ENCODE assay signal across 19 mouse cellular contexts in genomic region chr12:25054963-25055362, GRCm38 (mm10). TPM values are rescaled to one million over a fixed set of nuclear protein-coding genes. Genes with fewer than 3 reads are reported as not detected.
DNase-seq lines count a peak whose midpoint lies in the region; ATAC-seq and TF ChIP-seq lines count a peak whose summit lies in the region.
"Had no signal": no experiment of that assay in that cellular context is flagged by ENCODE, and none has a peak within 500 bp of the region (broad histone marks: within the 10 kb centered on the region; RNA-seq: fewer than 3 reads in every experiment).

No protein-coding gene starts in this region.

- no peak for TF ChIP-seq EP300 in CH12.LX (IDR thresholded peaks at IDR 0.05; ENCODE audit: low read length)

- no peaks in the 10 kb centered on the region for H3K9me3 ChIP-seq in CH12.LX (replicated peaks; ENCODE audit: low read length)
- H3K9me3 ChIP-seq: heart, embryonic 15.5 days; neural tube, embryonic 12.5 days had no signal

- WGBS in thymus, adult 2 months = 17% methylated on average over 4 of the region's 4 CpGs

- H3K27me3 ChIP-seq in CH12.LX (replicated peaks) = no peaks in the 10 kb centered on the region
- no peaks in the 10 kb centered on the region for H3K27me3 ChIP-seq in thymus, adult 2 months (ENCODE audit: control insufficient read depth, insufficient read depth, low read length)
- H3K27me3 ChIP-seq: heart, embryonic 15.5 days; neural tube, embryonic 12.5 days; Patski had no signal

- ATAC-seq in granulocyte monocyte progenitor cell, adult 5-6 weeks (replicated peaks; ENCODE audit: poor library complexity, severe bottlenecking) = peak; percentile 32; the same call in 1 of the 2 replicates
- ATAC-seq in frontal cortex, adult (ENCODE audit: low TSS enrichment) = no peak
- ATAC-seq: CD4-positive, CD25-positive, alpha-beta regulatory T cell, adult 4 months; Patski had no signal

- no peak overlapping the region for H3K4me3 ChIP-seq in CH12.LX (replicated peaks in 1 of 3; ENCODE audit: low read depth in 2 of 3, low read length in 2 of 3, poor library complexity in 1 of 3)
- H3K4me3 ChIP-seq in thymus, adult 2 months (ENCODE audit: control insufficient read depth, insufficient read depth, low read length) = no peak overlapping the region
- H3K4me3 ChIP-seq: heart, embryonic 15.5 days; neural tube, embryonic 12.5 days had no signal

- peaks cover 4 to 24% of the 10 kb centered on the region in 2 experiments; a peak in 2 of 4 replicates for H3K4me1 ChIP-seq in CH12.LX (ENCODE audit: control insufficient read depth in 1 of 2, insufficient read depth in 2 of 2)
- peaks cover 14% of the 10 kb centered on the region for H3K4me1 ChIP-seq in thymus, adult 2 months (replicated peaks; ENCODE audit: control insufficient read depth, insufficient read depth, low read length)
- H3K4me1 ChIP-seq: heart, embryonic 15.5 days; neural tube, embryonic 12.5 days had no signal

- in situ Hi-C loops in CH12.LX (cut with MboI; ENCODE audit: low pct_ligation_motif_present, low pct_unique_long_range_greater_than_20kb, low sequenced_read_pairs) = no loop called here

- H3K79me2 ChIP-seq in CH12.LX (replicated peaks; ENCODE audit: control insufficient read depth, extremely low read depth, insufficient read depth, poor library complexity, severe bottlenecking) = no peaks in the 10 kb centered on the region

- TF ChIP-seq POLR2A in CH12.LX (IDR thresholded peaks at IDR 0.05; ENCODE audit: low read depth, low read length) = no peak
- TF ChIP-seq POLR2A in thymus, adult 2 months (IDR thresholded peaks at IDR 0.05; ENCODE audit: control insufficient read depth, extremely low read depth, insufficient read depth, low read length, poor library complexity) = no peak

- no peak for TF ChIP-seq RAD21 in CH12.LX (IDR thresholded peaks at IDR 0.05; ENCODE audit: low read depth, low read length)

- intact Hi-C loops in left cerebral cortex, postnatal 4 days (cut with DNase I) = no loop called here

- no peak overlapping the region for H3K4me2 ChIP-seq in CH12.LX (ENCODE audit: insufficient read depth, low read depth, poor library complexity, severe bottlenecking)
- H3K4me2 ChIP-seq: heart, embryonic 15.5 days; hindbrain, embryonic 14.5 days; lung, embryonic 14.5 days; neural tube, embryonic 12.5 days had no signal

- TF ChIP-seq CTCF in CH12.LX (conservative IDR thresholded peaks at IDR 0.05 in 1 of 2, IDR thresholded peaks at IDR 0.05 in 1 of 2; ENCODE audit: low read depth in 2 of 2, low read length in 2 of 2) = no peak
- no peak for TF ChIP-seq CTCF in thymus, adult 2 months (IDR thresholded peaks at IDR 0.05; ENCODE audit: borderline replicate concordance, control insufficient read depth, extremely low read depth, insufficient read depth, low read length, poor library complexity)

- H3K27ac ChIP-seq in CH12.LX (ENCODE audit: insufficient read depth, low read depth) = no peak overlapping the region
- H3K27ac ChIP-seq in thymus, adult 2 months (ENCODE audit: control insufficient read depth, insufficient read depth, low read length) = peak overlapping the region; percentile 70; the same call in 1 of the 2 replicates
- H3K27ac ChIP-seq: hindbrain, embryonic 14.5 days; neural tube, embryonic 12.5 days had no signal

- H3K36me3 ChIP-seq in CH12.LX (replicated peaks in 1 of 2; ENCODE audit: control insufficient read depth in 1 of 2, insufficient read depth in 1 of 2, low read length in 1 of 2) = peaks cover 62 to 88% of the 10 kb centered on the region in 2 experiments
- peaks cover 52% of the 10 kb centered on the region for H3K36me3 ChIP-seq in thymus, adult 2 months (ENCODE audit: control insufficient read depth, insufficient read depth, low read length)

- no peak overlapping the region for H3K9ac ChIP-seq in CH12.LX (ENCODE audit: insufficient read depth, low read depth)
- H3K9ac ChIP-seq: heart, embryonic 15.5 days; hindbrain, embryonic 14.5 days; lung, embryonic 14.5 days; neural tube, embryonic 12.5 days had no signal

- dilution Hi-C loops in CH12.LX (cut with MboI; ENCODE audit: extremely low pct_ligation_motif_present, extremely low pct_unique_long_range_greater_than_20kb, low sequenced_read_pairs) = no loop called here

- DNase-seq in CH12.LX (ENCODE audit: extremely low read depth) = peak; percentile 14
- DNase-seq in ES-CJ7 (ENCODE audit: low read depth, low spot score) = peak; percentile 69
- DNase-seq in thymus, adult 2 months = peak; percentile 40
- no peak for DNase-seq in left cerebral cortex, postnatal 4 days
- no peak for DNase-seq in adrenal gland, adult 18-20 months (ENCODE audit: low spot score in 2 of 2)
- DNase-seq: adrenal gland, postnatal 10 days; cerebellum, adult 11-12 months; gastrocnemius, postnatal 36 days; kidney, adult 18-20 months; kidney, postnatal 4 days; lung, embryonic 14.5 days; right cerebral cortex, postnatal 4 days had no signal

TF ChIP-seq in CH12.LX, 34 proteins besides CTCF, POLR2A, EP300 and RAD21:
- TF ChIP-seq ZNF384 (IDR thresholded peaks at IDR 0.05; ENCODE audit: low read depth, low read length) (no peak), RCOR1 (conservative IDR thresholded peaks at IDR 0.05; ENCODE audit: low read depth, low read length) (no peak), MAFK (IDR thresholded peaks at IDR 0.05; ENCODE audit: insufficient replicate concordance, low read length) (peak; percentile 44; the same call in 1 of the 2 replicates), SIN3A (IDR thresholded peaks at IDR 0.05; ENCODE audit: low read length) (no peak), ELF1 (IDR thresholded peaks at IDR 0.05; ENCODE audit: low read depth, low read length) (no peak), JUN (IDR thresholded peaks at IDR 0.05; ENCODE audit: insufficient read depth, low read depth, low read length) (no peak), MAZ (IDR thresholded peaks at IDR 0.05; ENCODE audit: low read depth, low read length) (no peak), UBTF (IDR thresholded peaks at IDR 0.05; ENCODE audit: low read depth, low read length) (no peak)

RNA-seq across cellular contexts. Expression of gene Id2, which starts 42.0 kb away (rescaled TPM):
- total RNA-seq in CH12.LX (2012; rRNA removed) (11.5 and 12.4 TPM in 2 replicates), CH12.LX (2014; rRNA removed) (38.0 and 42.9 TPM in 2 replicates)
- polyA plus RNA-seq in CH12.LX (2012; ENCODE audit: insufficient read length, low read depth) = 13.7 and 14.2 TPM in 2 replicates
- 1.7 and 8.5 TPM in 2 replicates for total RNA-seq in granulocyte monocyte progenitor cell, adult 5-6 weeks (2014; fragmentation: Nextera tagmentation)
- total RNA-seq in granulocyte monocyte progenitor cell, adult 5-6 weeks (2017) = 7.4 and 11.7 TPM in 2 replicates
- 114 and 118 TPM in 2 replicates for polyA plus RNA-seq in thymus, adult 2 months (2012; rRNA removed)
- total RNA-seq in left cerebral cortex, postnatal 4 days (2021) = 100 to 1,000 TPM; 174 to 182 TPM
- 100 to 1,000 TPM; 404 to 543 TPM for total RNA-seq in adrenal gland, adult 18-20 months (2021)

Comparison
In these comparisons a context has a peak if more than half of its experiments do, and no peak if none do; other contexts are left out.
1. DNase-seq: peak in CH12.LX (single experiment), ES-CJ7 (single experiment) and thymus, adult 2 months (single experiment); none in left cerebral cortex, postnatal 4 days (single experiment) and adrenal gland, adult 18-20 months (0 of 2).